Mouse (Mus musculus): Measurements from ENCODE around the gene Paxx. TPM values are rescaled to one million over a fixed set of nuclear protein-coding genes. Genes with fewer than 3 reads are reported as not detected.

Paxx gene
- polyA plus RNA-seq, 1 experiment from 2014 or later = 30.4 TPM

DNA sequence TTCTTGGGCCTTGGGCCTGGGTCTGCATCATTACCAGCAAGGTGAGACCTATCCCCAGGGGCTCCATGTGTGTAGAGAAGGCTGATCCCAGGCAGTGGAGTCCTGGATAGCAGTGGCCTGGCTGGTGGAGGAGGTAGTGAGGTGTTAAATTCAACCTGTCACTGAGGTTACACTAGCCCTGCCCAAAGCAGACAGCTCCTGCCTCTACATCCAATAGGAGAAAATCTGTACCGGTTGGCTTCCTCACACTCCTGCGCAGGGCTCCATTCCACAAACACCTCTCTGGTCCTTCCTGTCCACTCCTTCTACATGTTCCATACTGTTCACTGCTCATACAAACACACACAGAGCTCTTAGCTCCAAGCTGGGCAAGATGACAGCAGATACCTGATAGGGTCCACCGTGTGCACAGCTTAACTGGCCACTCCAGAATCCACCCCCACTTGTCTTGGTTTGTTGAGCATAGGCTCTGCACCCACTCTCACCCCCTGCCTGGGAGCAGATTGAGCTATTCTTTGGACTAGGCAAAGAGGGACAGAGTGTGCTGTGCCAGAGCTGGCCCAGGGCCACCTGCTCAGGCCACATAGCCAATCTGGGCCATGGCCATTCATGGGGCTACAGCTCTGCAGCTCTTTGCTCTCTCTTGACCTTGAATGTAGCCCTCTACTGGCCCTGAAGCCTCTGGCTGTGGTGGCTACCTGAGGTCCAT, 17.2 kb upstream of the Paxx start:
- H3K4me3 ChIP-seq (replicated peaks) = no peak overlapping the region
- no peak overlapping the region for H3K27ac ChIP-seq
- no peaks in the 10 kb centered on the region for H3K9me3 ChIP-seq (replicated peaks)
- 88% methylated on average over 3 of the region's 3 CpGs for WGBS
- no peak overlapping the region for H3K4me2 ChIP-seq
- H3K27me3 ChIP-seq = no peaks in the 10 kb centered on the region
- no peaks in the 10 kb centered on the region for H3K36me3 ChIP-seq
- no peak for ATAC-seq (replicated peaks; ENCODE audit: low FRiP score)
- H3K9ac ChIP-seq = no peak overlapping the region
- H3K4me1 ChIP-seq = no peaks in the 10 kb centered on the region

DNA sequence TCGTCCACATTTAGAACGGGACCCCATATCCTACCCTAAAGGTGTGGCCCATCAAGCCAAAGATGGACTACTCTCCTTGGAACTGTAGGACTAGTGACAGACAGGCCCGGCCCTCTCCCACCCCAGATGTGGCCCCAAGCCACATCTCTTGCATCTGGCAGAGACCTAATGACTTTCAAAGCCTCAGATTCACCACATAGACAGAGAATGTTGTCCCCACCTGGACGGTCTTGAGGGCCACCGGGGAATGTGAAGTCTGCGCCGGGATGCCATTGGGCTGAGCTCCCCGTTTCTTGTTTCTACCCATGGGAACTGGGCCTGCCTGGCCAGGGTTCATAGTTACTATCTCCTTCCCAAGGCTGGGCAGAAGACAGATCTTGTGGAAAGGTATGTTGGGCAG, 16.6 kb upstream of the Paxx start:
- 85% methylated on average over 8 of the region's 8 CpGs for WGBS
- H3K27ac ChIP-seq = no peak overlapping the region
- no peak overlapping the region for H3K9ac ChIP-seq
- no peak overlapping the region for H3K4me3 ChIP-seq (replicated peaks)
- H3K4me2 ChIP-seq = no peak overlapping the region
- H3K36me3 ChIP-seq = no peaks in the 10 kb centered on the region
- no peak for ATAC-seq (replicated peaks; ENCODE audit: low FRiP score)
- no peaks in the 10 kb centered on the region for H3K9me3 ChIP-seq (replicated peaks)
- no peaks in the 10 kb centered on the region for H3K4me1 ChIP-seq
- no peaks in the 10 kb centered on the region for H3K27me3 ChIP-seq

DNA sequence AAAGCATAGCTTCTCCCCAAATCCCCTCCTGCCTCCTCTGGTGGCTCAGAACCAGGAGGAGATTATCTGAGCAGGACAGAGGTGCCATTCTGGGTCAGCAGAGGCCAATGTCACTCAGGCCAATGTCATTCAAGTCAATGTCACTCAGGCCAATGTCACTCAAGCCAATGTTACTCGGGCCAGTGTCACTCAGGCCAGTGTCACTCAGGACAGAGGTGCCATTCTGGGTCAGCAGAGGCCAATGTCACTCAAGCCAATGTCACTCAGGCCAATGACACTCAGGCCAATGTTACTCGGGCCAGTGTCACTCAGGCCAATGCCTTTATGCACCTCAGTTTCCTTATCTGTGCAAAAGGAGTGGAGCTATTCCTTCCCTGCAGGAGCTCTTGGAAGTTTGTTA, 11.7 kb upstream of the Paxx start:
- no peak overlapping the region for H3K4me3 ChIP-seq (replicated peaks)
- H3K27ac ChIP-seq = no peak overlapping the region
- H3K9me3 ChIP-seq (replicated peaks) = no peaks in the 10 kb centered on the region
- H3K36me3 ChIP-seq = no peaks in the 10 kb centered on the region
- no peak overlapping the region for H3K4me2 ChIP-seq
- WGBS = 82% methylated on average over 2 of the region's 2 CpGs
- no peak for ATAC-seq (replicated peaks; ENCODE audit: low FRiP score)
- no peak overlapping the region for H3K9ac ChIP-seq
- H3K27me3 ChIP-seq = no peaks in the 10 kb centered on the region
- H3K4me1 ChIP-seq = peaks cover 6% of the 10 kb centered on the region; the same call in 1 of the 2 replicates

DNA sequence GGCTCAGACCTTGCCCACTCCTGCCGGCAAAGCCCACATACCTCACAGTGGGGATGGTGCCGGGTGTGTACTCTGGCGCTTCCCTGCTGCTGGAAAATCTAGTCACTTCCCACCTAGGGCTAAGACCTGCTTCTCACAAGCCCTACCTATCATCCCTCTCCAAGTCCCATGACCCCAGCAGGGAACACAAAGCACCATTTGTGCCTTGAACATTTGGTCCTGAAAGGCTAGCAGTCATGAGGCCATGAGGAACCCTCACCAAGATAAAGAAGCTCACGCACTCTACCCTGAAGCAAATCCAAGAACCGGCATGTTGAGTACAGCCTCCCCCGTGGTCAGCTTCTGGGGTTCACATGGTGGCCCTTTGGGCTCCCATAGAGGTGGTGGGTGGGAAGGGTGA, 9.1 kb upstream of the Paxx start, which contains the start of gene Ptgds:
Ptgds (minus strand) TSS at position 78 of the 400 bp plus-strand sequence.
- no peak within 1 kb of the TSS for H3K4me3 ChIP-seq (replicated peaks)
- H3K27ac ChIP-seq = no peak within 1 kb of the TSS
- H3K4me1 ChIP-seq = peaks cover 13% of the 10 kb centered on the region; the same call in 1 of the 2 replicates
- H3K27me3 ChIP-seq = no peaks in the 10 kb centered on the region
- H3K4me2 ChIP-seq = no peak within 1 kb of the TSS
- WGBS = 54% methylated on average over 6 of the region's 6 CpGs
- no peak for ATAC-seq (replicated peaks; ENCODE audit: low FRiP score)
- H3K36me3 ChIP-seq = no peaks in the 10 kb centered on the region
- no peak within 1 kb of the TSS for H3K9ac ChIP-seq
- H3K9me3 ChIP-seq (replicated peaks) = no peaks in the 10 kb centered on the region

DNA sequence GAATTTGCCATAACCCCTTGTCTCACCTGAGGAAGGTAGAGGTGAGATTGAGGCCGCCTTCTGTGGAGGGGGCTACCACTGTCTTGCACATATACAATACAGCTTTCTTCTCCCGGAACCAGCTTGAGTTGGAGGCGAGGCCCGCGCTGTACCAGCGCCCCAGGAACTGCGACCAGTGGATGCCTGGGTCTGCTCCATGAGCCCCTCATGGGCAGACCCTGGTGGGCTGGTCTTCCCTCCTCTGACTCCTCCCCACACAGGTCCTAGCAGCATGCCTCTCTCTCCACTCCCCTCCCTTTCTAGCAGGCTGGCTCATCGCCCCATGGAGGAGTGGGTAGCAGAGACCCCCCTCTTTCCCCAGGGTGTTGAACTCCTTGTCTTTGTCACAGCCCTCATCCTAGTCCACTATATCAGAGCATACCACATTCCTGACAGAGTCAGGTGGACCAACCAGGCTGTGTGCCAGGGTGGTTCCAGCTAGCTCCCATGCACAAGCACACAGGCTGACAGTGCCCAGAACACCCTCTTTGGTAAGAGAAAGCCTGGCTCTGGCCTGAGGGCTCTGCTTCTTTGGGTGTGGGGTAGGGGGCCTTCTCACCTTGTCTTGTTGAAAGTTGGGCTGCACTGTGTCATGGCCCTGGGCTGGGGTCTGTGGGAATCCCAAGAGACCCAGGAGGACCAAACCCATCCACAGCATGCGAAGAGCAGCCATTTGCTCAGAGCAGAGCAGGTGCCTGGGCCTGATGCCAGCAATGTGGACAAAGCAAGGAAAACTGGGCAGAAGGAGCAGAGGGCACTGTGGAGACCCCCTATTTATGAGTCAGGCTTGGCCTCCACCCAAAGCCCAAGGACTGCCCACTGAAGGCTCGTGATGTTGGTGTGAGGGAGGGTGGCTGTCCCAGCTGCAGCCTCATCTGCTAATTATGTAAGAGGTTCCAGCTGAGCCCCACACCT, 8.3 kb upstream of the Paxx start:
- Histone ChIP-seq H3K9me3 (replicated peaks) (no peaks in the 10 kb centered on the region), H3K4me1 (peaks cover 13% of the 10 kb centered on the region; the same call in 1 of the 2 replicates), H3K27ac (no peak overlapping the region), H3K4me2 (no peak overlapping the region), H3K4me3 (replicated peaks) (no peak overlapping the region), H3K9ac (no peak overlapping the region), H3K36me3 (no peaks in the 10 kb centered on the region), H3K27me3 (no peaks in the 10 kb centered on the region)
- peak; percentile 35; the same call in 1 of the 2 replicates for ATAC-seq (replicated peaks; ENCODE audit: low FRiP score)
- WGBS = 77% methylated on average over 10 of the region's 10 CpGs

DNA sequence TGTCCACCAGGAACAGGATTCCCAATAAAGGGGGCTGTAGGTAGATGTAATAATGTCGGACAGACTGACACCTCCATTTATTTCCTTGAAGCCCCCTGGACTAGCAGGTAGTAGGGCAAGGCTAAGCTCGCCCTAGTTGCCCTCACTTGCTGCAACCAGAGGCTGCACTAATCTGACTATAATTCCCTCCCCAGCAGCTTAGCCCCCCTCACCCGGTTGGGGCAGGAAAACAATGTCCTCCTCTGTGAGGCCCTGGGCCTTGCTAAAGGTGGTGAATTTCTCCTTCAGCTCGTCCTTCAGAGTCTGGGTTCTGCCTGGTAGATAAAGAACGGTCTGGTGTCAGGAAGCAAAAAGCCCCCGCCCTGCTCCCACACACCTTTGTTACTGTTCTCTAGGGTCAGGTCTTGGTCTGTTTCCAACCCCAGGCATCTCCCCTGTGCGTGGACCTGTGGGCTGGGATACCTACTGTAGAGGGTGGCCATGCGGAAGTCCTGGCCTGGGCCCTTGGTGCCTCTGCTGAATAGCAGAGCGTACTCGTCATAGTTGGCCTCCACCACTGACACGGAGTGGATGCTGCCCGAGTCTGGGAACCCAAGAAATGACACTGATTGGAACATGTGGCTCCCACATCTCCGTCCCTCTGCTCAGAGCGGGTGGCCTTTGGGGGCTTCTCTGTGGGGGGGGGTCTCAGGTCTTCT, 6.9 kb upstream of the Paxx start:
- H3K4me1 ChIP-seq = peaks cover 13% of the 10 kb centered on the region; the same call in 1 of the 2 replicates
- no peaks in the 10 kb centered on the region for H3K9me3 ChIP-seq (replicated peaks)
- H3K36me3 ChIP-seq = no peaks in the 10 kb centered on the region
- no peak overlapping the region for H3K27ac ChIP-seq
- H3K4me3 ChIP-seq (replicated peaks) = no peak overlapping the region
- WGBS = 78% methylated on average over 14 of the region's 14 CpGs
- H3K27me3 ChIP-seq = no peaks in the 10 kb centered on the region
- no peak for ATAC-seq (replicated peaks; ENCODE audit: low FRiP score)
- H3K4me2 ChIP-seq = no peak overlapping the region
- no peak overlapping the region for H3K9ac ChIP-seq

DNA sequence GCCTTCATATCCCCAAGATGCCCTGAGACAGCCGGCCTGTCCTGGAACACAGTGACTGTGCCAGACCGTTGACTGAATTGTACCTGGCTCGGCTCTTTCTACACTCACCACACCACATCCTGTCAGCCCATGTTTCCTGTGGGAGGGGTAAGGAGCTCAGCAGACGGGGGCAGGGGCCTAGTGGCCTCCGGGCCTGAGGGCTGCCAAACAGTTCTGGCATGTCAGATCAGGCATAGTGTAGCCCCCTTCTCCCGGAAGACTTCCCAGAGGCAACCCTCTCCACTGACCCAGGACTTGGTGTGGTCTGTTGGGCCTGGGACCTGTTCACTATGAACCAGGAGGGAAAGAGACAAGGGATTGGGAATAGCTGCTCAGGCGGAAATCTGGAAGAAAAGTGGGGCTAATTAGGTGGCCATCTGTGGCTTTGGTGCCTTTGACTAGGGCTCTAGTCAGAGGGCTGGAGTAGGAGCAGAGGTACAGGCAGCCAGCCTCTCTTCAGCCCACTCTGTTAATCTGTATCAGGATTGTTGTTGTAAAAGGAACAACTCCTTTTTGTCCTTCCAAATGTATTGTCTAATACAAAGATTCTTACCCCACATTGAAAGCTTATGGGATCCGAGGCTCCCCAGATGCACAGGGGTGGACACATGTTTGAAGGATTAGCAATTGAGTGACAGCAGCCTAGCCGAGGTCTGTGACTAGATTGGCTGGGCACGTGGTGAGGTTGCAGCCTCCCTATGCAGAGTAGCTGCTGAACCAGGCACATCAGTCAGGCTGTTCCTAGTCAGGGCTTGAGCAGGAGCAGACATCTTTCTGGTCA, 5.1 kb upstream of the Paxx start:
- ATAC-seq (replicated peaks; ENCODE audit: low FRiP score) = no peak
- Histone ChIP-seq H3K36me3 (no peaks in the 10 kb centered on the region), H3K4me1 (peaks cover 19% of the 10 kb centered on the region), H3K4me2 (no peak overlapping the region), H3K9me3 (replicated peaks) (no peaks in the 10 kb centered on the region), H3K9ac (no peak overlapping the region), H3K27ac (no peak overlapping the region), H3K4me3 (replicated peaks) (no peak overlapping the region), H3K27me3 (no peaks in the 10 kb centered on the region)
- WGBS = 57% methylated on average over 10 of the region's 10 CpGs

DNA sequence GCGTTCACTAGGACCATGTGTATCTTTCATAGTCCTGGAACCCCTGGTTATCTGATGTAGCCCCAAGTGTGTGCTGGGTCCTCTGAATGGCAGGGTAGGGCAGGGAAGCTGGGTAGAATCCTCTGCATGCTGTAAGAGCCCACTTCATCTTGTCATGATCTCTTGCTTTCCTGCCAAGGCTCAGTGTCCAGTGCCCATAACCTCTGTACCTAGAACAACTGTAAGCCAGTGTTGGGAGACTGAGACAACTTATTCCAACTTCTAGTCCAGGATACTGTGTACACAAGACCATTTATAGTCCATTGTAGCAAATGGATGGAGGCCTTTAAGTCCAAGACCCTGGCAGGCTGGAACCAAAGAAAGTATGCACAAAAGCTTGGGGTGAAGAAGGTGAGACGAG, 4.4 kb upstream of the Paxx start:
- 82% methylated on average over 2 of the region's 2 CpGs for WGBS
- H3K27ac ChIP-seq = no peak overlapping the region
- no peaks in the 10 kb centered on the region for H3K36me3 ChIP-seq
- H3K4me1 ChIP-seq = peaks cover 21% of the 10 kb centered on the region
- H3K9me3 ChIP-seq (replicated peaks) = no peaks in the 10 kb centered on the region
- H3K4me2 ChIP-seq = no peak overlapping the region
- ATAC-seq (replicated peaks; ENCODE audit: low FRiP score) = no peak
- no peaks in the 10 kb centered on the region for H3K27me3 ChIP-seq
- no peak overlapping the region for H3K9ac ChIP-seq
- H3K4me3 ChIP-seq (replicated peaks) = no peak overlapping the region

DNA sequence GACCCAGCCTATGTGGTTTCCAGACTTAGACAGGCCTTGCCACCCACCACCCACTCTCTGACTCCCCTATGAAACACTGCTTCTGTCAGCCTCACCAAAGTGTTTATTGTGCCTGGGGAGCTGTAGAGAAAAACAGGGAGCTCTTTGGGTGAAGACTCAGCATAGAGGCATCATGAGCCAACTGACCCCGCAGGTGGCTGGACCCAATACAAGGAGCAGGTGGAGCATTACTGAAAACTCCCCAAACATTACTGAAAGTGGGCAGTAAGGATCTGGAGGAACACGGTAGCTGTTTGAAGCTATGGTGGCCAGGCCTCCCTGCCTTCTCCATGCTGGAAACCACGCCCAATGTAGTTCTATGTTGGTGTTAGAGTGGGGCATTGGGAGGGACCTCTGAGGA, 2.7 kb upstream of the Paxx start:
- peaks cover 34% of the 10 kb centered on the region for H3K4me1 ChIP-seq
- no peak overlapping the region for H3K4me2 ChIP-seq
- no peak for ATAC-seq (replicated peaks; ENCODE audit: low FRiP score)
- H3K27ac ChIP-seq = no peak overlapping the region
- H3K36me3 ChIP-seq = peaks cover 1% of the 10 kb centered on the region; the same call in 1 of the 2 replicates
- WGBS = 90% methylated on average over 3 of the region's 3 CpGs
- H3K9me3 ChIP-seq (replicated peaks) = no peaks in the 10 kb centered on the region
- H3K27me3 ChIP-seq = no peaks in the 10 kb centered on the region
- H3K4me3 ChIP-seq (replicated peaks) = no peak overlapping the region
- no peak overlapping the region for H3K9ac ChIP-seq

DNA sequence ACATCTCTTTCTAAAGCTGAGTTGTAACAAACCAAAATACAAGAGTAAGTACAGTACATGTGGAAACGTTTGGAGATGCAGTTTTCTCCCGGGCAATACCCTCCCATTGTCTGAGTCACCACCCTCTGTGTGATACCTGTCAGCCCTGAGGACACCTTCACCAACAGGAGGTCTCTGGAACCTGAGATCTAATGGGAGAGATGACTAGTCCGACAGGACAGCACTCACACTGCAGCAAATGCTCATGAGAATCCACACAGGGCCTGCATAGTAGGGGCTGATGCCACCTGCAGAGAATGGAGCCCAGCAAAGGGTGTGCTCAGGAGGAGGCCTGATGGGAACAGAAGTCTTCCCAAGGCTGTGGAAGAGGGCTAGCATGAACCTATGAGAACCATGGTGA, 513 bp upstream of the Paxx start:
- Histone ChIP-seq H3K9ac (peak overlapping the region; percentile 42; the same call in 1 of the 2 replicates), H3K36me3 (peaks cover 8% of the 10 kb centered on the region; the same call in 1 of the 2 replicates), H3K9me3 (replicated peaks) (no peaks in the 10 kb centered on the region), H3K27ac (peak overlapping the region; percentile 92), H3K4me3 (replicated peaks) (peak overlapping the region; percentile 67), H3K27me3 (no peaks in the 10 kb centered on the region), H3K4me2 (peak overlapping the region; percentile 88), H3K4me1 (peaks cover 35% of the 10 kb centered on the region)
- 33% methylated on average over 3 of the region's 3 CpGs for WGBS
- ATAC-seq (replicated peaks; ENCODE audit: low FRiP score) = no peak

DNA sequence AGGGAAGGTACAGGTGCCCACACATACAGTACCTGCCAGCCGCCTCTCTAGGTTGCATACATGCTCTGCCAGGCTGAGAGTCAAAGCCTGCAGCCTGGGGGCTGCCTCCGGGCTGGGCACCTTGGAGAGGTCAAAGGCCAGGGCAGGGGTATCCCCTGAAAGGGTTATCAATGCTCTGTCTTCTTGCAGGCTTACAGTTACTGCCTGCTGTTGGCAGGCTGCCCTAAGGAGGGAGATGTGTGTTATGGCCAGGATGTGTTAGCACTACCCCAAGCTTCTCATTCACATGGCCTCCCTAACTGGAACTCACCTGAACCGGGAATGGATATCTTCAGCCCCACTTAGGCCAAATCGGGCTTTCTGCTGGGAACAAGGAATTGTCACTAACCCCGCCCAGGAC, 759 bp downstream of the Paxx start:
- ATAC-seq (replicated peaks; ENCODE audit: low FRiP score) = no peak; the same call in 1 of the 2 replicates

More for the DNA sequence above, 759 bp downstream of the Paxx start:
- H3K36me3 ChIP-seq = peaks cover 8% of the 10 kb centered on the region; the same call in 1 of the 2 replicates
- peak overlapping the region; percentile 92 for H3K27ac ChIP-seq
- peak overlapping the region; percentile 88 for H3K4me2 ChIP-seq
- no peaks in the 10 kb centered on the region for H3K27me3 ChIP-seq
- H3K9ac ChIP-seq = peak overlapping the region; percentile 61
- whole genome bisulfite sequencing = 24% methylated on average over 5 of the region's 5 CpGs
- peak overlapping the region; percentile 67 for H3K4me3 ChIP-seq (replicated peaks)
- H3K9me3 ChIP-seq (replicated peaks) = no peaks in the 10 kb centered on the region
- H3K4me1 ChIP-seq = peaks cover 28% of the 10 kb centered on the region

Data from kidney, embryonic 15.5 days (tissue).